Comparison of ENCODE assay signal across 16 mouse cellular contexts in the genomic region with DNA sequence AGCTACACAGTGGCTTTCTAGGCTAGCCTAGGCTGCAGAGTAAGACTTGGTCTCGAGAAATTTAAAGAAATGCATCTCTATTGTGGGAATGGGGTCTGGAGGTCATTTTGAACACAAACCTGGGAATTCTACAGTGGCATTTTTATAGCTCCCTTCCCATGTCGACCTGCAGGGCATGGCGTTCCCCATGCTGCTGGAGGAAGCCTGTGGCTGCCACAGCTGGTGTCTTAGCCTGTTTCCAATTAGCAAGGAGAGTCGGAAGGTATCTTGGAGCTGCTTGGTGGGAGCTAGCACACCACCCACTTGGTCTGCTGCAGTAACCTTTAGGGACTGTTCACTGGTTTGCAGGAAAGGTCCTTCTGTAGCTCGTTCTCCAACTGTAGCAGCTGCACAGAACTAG. TPM values are rescaled to one million over a fixed set of nuclear protein-coding genes. Genes with fewer than 3 reads are reported as not detected.
DNase-seq lines count a peak whose midpoint lies in the region; ATAC-seq lines count a peak whose summit lies in the region.
"Had no signal": no experiment of that assay in that cellular context is flagged by ENCODE, and none has a peak within 500 bp of the region (broad histone marks: within the 10 kb centered on the region; RNA-seq: fewer than 3 reads in every experiment).

No protein-coding gene starts in this region.

- no peak overlapping the region for H3K4me2 ChIP-seq in midbrain, embryonic 12.5 days (replicated peaks)
- H3K4me2 ChIP-seq in midbrain, embryonic 14.5 days (ENCODE audit: low read length) = no peak overlapping the region
- H3K4me2 ChIP-seq in hindbrain, embryonic 13.5 days = no peak overlapping the region
- H3K4me2 ChIP-seq: heart, embryonic 13.5 days had no signal

- peaks cover 19% of the 10 kb centered on the region; the same call in 1 of the 2 replicates for H3K36me3 ChIP-seq in midbrain, embryonic 12.5 days
- 0 out of 2 replicates have a peak, but pooled peaks cover 4% of the 10 kb centered on the region for H3K36me3 ChIP-seq in midbrain, embryonic 14.5 days (ENCODE audit: control insufficient read depth, insufficient read depth, low read length)
- H3K36me3 ChIP-seq in hindbrain, embryonic 13.5 days = peaks cover 18% of the 10 kb centered on the region

- H3K27me3 ChIP-seq in midbrain, embryonic 12.5 days = no peaks in the 10 kb centered on the region
- no peaks in the 10 kb centered on the region for H3K27me3 ChIP-seq in midbrain, embryonic 14.5 days (ENCODE audit: control insufficient read depth, insufficient read depth, low read length)
- no peaks in the 10 kb centered on the region for H3K27me3 ChIP-seq in hindbrain, embryonic 13.5 days
- H3K27me3 ChIP-seq: heart, embryonic 13.5 days had no signal

- H3K9me3 ChIP-seq in midbrain, embryonic 12.5 days = no peaks in the 10 kb centered on the region
- no peaks in the 10 kb centered on the region for H3K9me3 ChIP-seq in midbrain, embryonic 14.5 days (ENCODE audit: control insufficient read depth, low read length)
- no peaks in the 10 kb centered on the region for H3K9me3 ChIP-seq in hindbrain, embryonic 13.5 days
- H3K9me3 ChIP-seq: heart, embryonic 13.5 days had no signal

- peak; percentile 44 for DNase-seq in cerebellum, adult 9-11 months
- DNase-seq in cerebellum, adult 8-10 months = no peak
- DNase-seq in midbrain, embryonic 14.5 days = no peak
- no peak for DNase-seq in frontal cortex, postnatal 14 days (ENCODE audit: low spot score in 2 of 2)
- no peak for DNase-seq in kidney, adult 11 months
- DNase-seq in T-cell, adult 2 months (ENCODE audit: low spot score) = no peak
- DNase-seq: gastrocnemius, postnatal 10 days; kidney, postnatal 4 days; lung, adult 18-20 months; right cerebral cortex, adult 18-20 months had no signal

- H3K9ac ChIP-seq in midbrain, embryonic 12.5 days (replicated peaks) = no peak overlapping the region
- no peak overlapping the region for H3K9ac ChIP-seq in midbrain, embryonic 14.5 days (replicated peaks; ENCODE audit: low read length)
- 0 out of 2 replicates have a peak overlapping the region, but pooled peaks have one; percentile 9 for H3K9ac ChIP-seq in hindbrain, embryonic 13.5 days
- H3K9ac ChIP-seq: heart, embryonic 13.5 days had no signal

- peaks cover 34% of the 10 kb centered on the region for H3K4me1 ChIP-seq in midbrain, embryonic 12.5 days
- H3K4me1 ChIP-seq in midbrain, embryonic 14.5 days (ENCODE audit: control insufficient read depth, insufficient read depth, low read length) = peaks cover 12% of the 10 kb centered on the region
- peaks cover 47% of the 10 kb centered on the region for H3K4me1 ChIP-seq in hindbrain, embryonic 13.5 days (replicated peaks)

- 0 out of 2 replicates have a peak overlapping the region, but pooled peaks have one; percentile 1 for H3K27ac ChIP-seq in midbrain, embryonic 12.5 days (replicated peaks)
- H3K27ac ChIP-seq in midbrain, embryonic 14.5 days (replicated peaks; ENCODE audit: low read depth, low read length) = no peak overlapping the region; the same call in 1 of the 2 replicates
- peak overlapping the region; percentile 13; the same call in 1 of the 2 replicates for H3K27ac ChIP-seq in hindbrain, embryonic 13.5 days
- H3K27ac ChIP-seq: heart, embryonic 13.5 days had no signal

- ATAC-seq in midbrain, embryonic 12.5 days (ENCODE audit: low FRiP score, low read depth) = no peak
- no peak for ATAC-seq in midbrain, embryonic 14.5 days (ENCODE audit: low FRiP score, low TSS enrichment)
- no peak for ATAC-seq in hindbrain, embryonic 13.5 days (ENCODE audit: low FRiP score)
- ATAC-seq: activated CD4-positive, CD25-positive, alpha-beta regulatory T cell, adult 4 months; inflammation-experienced regulatory T-cells, adult 6 months had no signal

- 58% methylated on average over 5 of the region's 5 CpGs for WGBS in midbrain, embryonic 12.5 days
- WGBS in midbrain, embryonic 14.5 days = 64% methylated on average over 5 of the region's 5 CpGs
- WGBS in hindbrain, embryonic 13.5 days = 48% methylated on average over 5 of the region's 5 CpGs

- no peak overlapping the region for H3K4me3 ChIP-seq in midbrain, embryonic 12.5 days
- no peak overlapping the region for H3K4me3 ChIP-seq in midbrain, embryonic 14.5 days (replicated peaks; ENCODE audit: low read depth, low read length)
- H3K4me3 ChIP-seq in hindbrain, embryonic 13.5 days = no peak overlapping the region
- H3K4me3 ChIP-seq: heart, embryonic 13.5 days had no signal

RNA-seq across cellular contexts. Expression of gene Glod4, which starts 12.6 kb away (rescaled TPM):
- polyA plus RNA-seq in midbrain, embryonic 12.5 days (2016; fragmentation: Nextera tagmentation; extraction: Ambion mirVana) = 113 and 116 TPM in 2 replicates
- polyA plus RNA-seq in midbrain, embryonic 14.5 days (2014; fragmentation: Nextera tagmentation; extraction: Ambion mirVana) = 114 and 141 TPM in 2 replicates
- 121 and 124 TPM in 2 replicates for polyA plus RNA-seq in hindbrain, embryonic 13.5 days (2015; fragmentation: Nextera tagmentation; extraction: Ambion mirVana)

RNA-seq across cellular contexts. Expression of gene Mrm3, which starts 12.6 kb away (rescaled TPM):
- 16.4 and 17.7 TPM in 2 replicates for polyA plus RNA-seq in midbrain, embryonic 12.5 days (2016; fragmentation: Nextera tagmentation; extraction: Ambion mirVana)
- 21.0 and 22.7 TPM in 2 replicates for polyA plus RNA-seq in midbrain, embryonic 14.5 days (2014; fragmentation: Nextera tagmentation; extraction: Ambion mirVana)
- polyA plus RNA-seq in hindbrain, embryonic 13.5 days (2015; fragmentation: Nextera tagmentation; extraction: Ambion mirVana) = 20.0 and 20.4 TPM in 2 replicates

RNA-seq across cellular contexts. Expression of gene Gemin4, which starts 38.7 kb away (rescaled TPM):
- polyA plus RNA-seq in midbrain, embryonic 12.5 days (2016; fragmentation: Nextera tagmentation; extraction: Ambion mirVana) = 26.2 and 33.1 TPM in 2 replicates
- 13.4 and 20.0 TPM in 2 replicates for polyA plus RNA-seq in midbrain, embryonic 14.5 days (2014; fragmentation: Nextera tagmentation; extraction: Ambion mirVana)
- polyA plus RNA-seq in hindbrain, embryonic 13.5 days (2015; fragmentation: Nextera tagmentation; extraction: Ambion mirVana) = 12.6 and 15.6 TPM in 2 replicates

RNA-seq across cellular contexts. Expression of gene Dbil5, which starts 38.7 kb away (rescaled TPM):
- polyA plus RNA-seq in midbrain, embryonic 12.5 days (2016; fragmentation: Nextera tagmentation; extraction: Ambion mirVana) = 0.88 TPM in 1 of 2 replicates, not detected in the other
- 1.1 TPM in 1 of 2 replicates, not detected in the other for polyA plus RNA-seq in midbrain, embryonic 14.5 days (2014; fragmentation: Nextera tagmentation; extraction: Ambion mirVana)
- 0.62 and 1.4 TPM in 2 replicates for polyA plus RNA-seq in hindbrain, embryonic 13.5 days (2015; fragmentation: Nextera tagmentation; extraction: Ambion mirVana)
- polyA plus RNA-seq: activated CD4-positive, CD25-positive, alpha-beta regulatory T cell, adult 4 months; neural tube, embryonic 14.5 days had no signal
